Mouse (Mus musculus) limb, embryonic 11.5 days (tissue): ENCODE measurements around the gene Man1a2. TPM values are rescaled to one million over a fixed set of nuclear protein-coding genes. Genes with fewer than 3 reads are reported as not detected.

ENCODE experiments used
- ATAC-seq: fragments of 200-750 bp; cut with Nextera tagmentation; 2 replicates; pipeline ENCODE4 v1.8.0; 2017; ENCODE audit warnings: low read depth; ENCODE audit not compliant: insufficient number of reproducible peaks, low FRiP score, low TSS enrichment
- DNase-seq: peaks from one replicate; pipeline ENCODE4 v3.0.0-alpha.2; 2015; ENCODE audit warnings: low spot score
- H3K27ac ChIP-seq: fragments of 300-500 bp; sonication (generic); replicated peaks from 2 replicates; pipeline ENCODE4 v1.5.1; 2014; ENCODE audit warnings: low read depth, mild to moderate bottlenecking, low read length
- H3K27me3 ChIP-seq: fragments of 300-500 bp; sonication (generic); 2 replicates; pipeline ENCODE4 v1.6.1; 2014; ENCODE audit warnings: mild to moderate bottlenecking, low read length, mixed read lengths; ENCODE audit not compliant: control insufficient read depth, insufficient read depth
- H3K36me3 ChIP-seq: fragments of 300-500 bp; sonication (generic); 2 replicates; pipeline ENCODE4 v1.6.1; 2014; ENCODE audit warnings: mild to moderate bottlenecking, low read length, moderate library complexity, mixed read lengths; ENCODE audit not compliant: control insufficient read depth, insufficient read depth
- H3K4me1 ChIP-seq: fragments of 300-500 bp; sonication (generic); 2 replicates; pipeline ENCODE4 v1.6.1; 2014; ENCODE audit warnings: low read length, mixed read lengths; ENCODE audit not compliant: control insufficient read depth, insufficient read depth
- H3K4me2 ChIP-seq: fragments of 300-500 bp; sonication (generic); 2 replicates; pipeline ENCODE4 v1.6.1; 2014; ENCODE audit warnings: low read depth, mild to moderate bottlenecking, moderate library complexity; ENCODE audit not compliant: severe bottlenecking
- H3K4me3 ChIP-seq: fragments of 300-500 bp; sonication (generic); 2 replicates; pipeline ENCODE4 v1.5.1; 2014; ENCODE audit warnings: low read depth, low read length
- H3K9ac ChIP-seq: fragments of 300-500 bp; sonication (generic); 2 replicates; pipeline ENCODE4 v1.6.1; 2014; ENCODE audit warnings: mild to moderate bottlenecking, low read length
- H3K9me3 ChIP-seq: fragments of 300-500 bp; sonication (generic); 2 replicates; pipeline ENCODE4 v1.6.1; 2016; ENCODE audit warnings: low read length; ENCODE audit not compliant: control insufficient read depth
- WGBS: fragments of 180-500 bp; shearing (Covaris S2); extraction: QIAGEN DNeasy Blood & Tissue Kit; methylation state at CpG from one replicate; pipeline ENCODE4 v1.1.7; 2014; 5-methylcytosine and 5-hydroxymethylcytosine counted together
- polyA plus RNA-seq: library from polyadenylated mRNA; unstranded; fragments of >200 nt; fragmentation: Nextera tagmentation; extraction: Ambion mirVana; gene quantifications from 2 replicates; pipeline ENCODE4 v1.2.1, GENCODE M21; 2014

Man1a2 gene
- polyA plus RNA-seq, 1 experiment from 2014 or later: 84.3 TPM

DNA sequence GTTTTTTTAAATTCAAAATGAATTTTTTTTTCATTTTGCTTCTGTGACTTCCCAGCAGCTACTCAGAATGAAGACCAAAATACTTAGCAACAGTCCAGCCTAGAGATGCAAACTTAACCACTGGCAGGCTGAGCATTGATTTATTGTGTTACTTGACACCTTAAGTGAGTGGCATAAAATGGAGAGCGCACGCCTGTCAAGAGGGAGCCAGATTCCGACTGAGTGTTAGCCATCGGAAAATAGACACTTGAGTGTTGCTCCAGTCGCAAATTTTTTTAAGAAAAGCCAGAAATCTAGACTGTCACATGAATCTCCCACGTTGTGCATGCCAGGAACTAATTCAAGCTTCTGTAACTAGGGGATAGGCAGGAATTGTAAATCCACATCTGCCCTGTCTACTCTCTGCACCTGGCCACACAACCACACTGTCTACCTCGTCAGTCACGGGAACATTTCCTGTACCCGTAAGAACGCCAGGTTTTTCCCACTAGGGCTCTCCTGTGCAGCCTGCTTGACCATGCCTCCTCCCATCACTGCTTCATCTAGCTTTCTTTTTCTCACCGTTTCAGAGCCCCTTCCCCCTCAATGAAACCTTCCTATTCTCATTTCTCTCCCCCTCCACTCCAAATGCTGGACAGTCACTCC, 3.7 kb downstream of the Man1a2 start:
- no peaks in the 10 kb centered on the region for H3K9me3 ChIP-seq
- H3K27ac ChIP-seq: no peak overlapping the region
- H3K27me3 ChIP-seq: no peaks in the 10 kb centered on the region
- 1% methylated on average over 11 of the region's 11 CpGs for WGBS
- DNase-seq: peak; percentile 51
- H3K9ac ChIP-seq: no peak overlapping the region
- peaks cover 14% of the 10 kb centered on the region for H3K4me1 ChIP-seq
- H3K36me3 ChIP-seq: no peaks in the 10 kb centered on the region
- peak overlapping the region; percentile 44 for H3K4me2 ChIP-seq
- ATAC-seq: 0 out of 2 replicates have a peak, but pooled peaks have one; percentile 24
- H3K4me3 ChIP-seq: peak overlapping the region; percentile 21

DNA sequence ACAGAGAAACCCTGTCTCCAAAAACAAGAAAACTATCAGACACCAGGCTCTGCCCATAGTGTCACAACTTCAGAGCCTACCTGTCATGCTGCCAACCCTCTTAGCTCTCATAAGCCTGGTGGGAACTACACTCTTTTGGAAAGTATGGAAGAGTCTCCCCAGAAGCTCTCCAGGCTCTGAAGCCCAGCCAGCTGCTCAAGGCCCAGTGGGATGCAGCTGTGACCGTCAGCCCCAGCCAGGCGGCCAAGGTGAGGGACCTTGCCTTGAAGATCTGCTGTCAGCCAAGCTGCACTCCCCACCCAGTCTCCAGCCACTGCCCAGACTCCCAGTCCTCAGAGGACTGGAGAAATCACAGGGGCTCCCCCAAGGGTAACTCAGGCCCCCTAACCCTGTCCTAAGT, 5.1 kb downstream of the Man1a2 start:
- WGBS: 66% methylated on average over 2 of the region's 2 CpGs
- no peak overlapping the region for H3K4me2 ChIP-seq

DNA sequence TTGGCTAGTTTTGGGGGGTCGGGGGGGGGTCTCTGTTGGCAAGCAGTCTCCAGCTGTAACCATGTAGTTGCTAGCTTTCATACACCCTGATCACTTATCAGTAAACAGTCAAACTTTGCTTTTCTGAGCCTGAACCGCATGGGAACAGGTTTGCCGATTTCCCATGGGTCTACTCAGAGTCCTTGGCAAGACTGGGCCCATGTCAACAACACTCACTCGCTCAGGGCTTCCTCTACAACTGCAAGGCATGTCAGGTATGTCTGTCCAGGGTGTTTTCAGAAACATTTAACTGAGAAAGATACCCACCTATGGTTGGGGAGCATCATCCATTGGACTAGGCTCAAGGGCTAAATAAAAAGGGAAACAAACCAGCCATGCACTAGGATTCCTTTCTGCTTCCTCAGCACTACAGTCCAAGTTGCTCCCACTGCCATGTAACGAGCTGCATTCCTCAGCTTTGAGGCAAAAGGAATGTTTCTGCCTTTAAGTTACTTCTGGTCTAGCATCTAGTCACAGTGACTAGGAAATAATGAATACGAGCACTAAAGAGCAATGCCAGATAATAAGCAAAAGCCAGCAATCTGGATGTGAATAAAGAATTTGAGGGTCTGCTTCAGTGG, 6.2 kb downstream of the Man1a2 start:
- H3K27ac ChIP-seq: no peak overlapping the region
- no peak overlapping the region for H3K4me3 ChIP-seq
- no peaks in the 10 kb centered on the region for H3K27me3 ChIP-seq
- H3K36me3 ChIP-seq: no peaks in the 10 kb centered on the region
- no peak overlapping the region for H3K9ac ChIP-seq
- peaks cover 14% of the 10 kb centered on the region for H3K4me1 ChIP-seq
- H3K9me3 ChIP-seq: no peaks in the 10 kb centered on the region
- ATAC-seq: no peak
- H3K4me2 ChIP-seq: no peak overlapping the region
- no peak for DNase-seq
- WGBS: 77% methylated on average over 6 of the region's 6 CpGs

More for the DNA sequence above, 5.1 kb downstream of the Man1a2 start:
- no peaks in the 10 kb centered on the region for H3K27me3 ChIP-seq
- ATAC-seq (no peak), DNase-seq (no peak)
- no peak overlapping the region for H3K27ac ChIP-seq
- no peak overlapping the region for H3K4me3 ChIP-seq
- H3K9me3 ChIP-seq: no peaks in the 10 kb centered on the region
- no peak overlapping the region for H3K9ac ChIP-seq
- H3K4me1 ChIP-seq: peaks cover 14% of the 10 kb centered on the region
- H3K36me3 ChIP-seq: no peaks in the 10 kb centered on the region

DNA sequence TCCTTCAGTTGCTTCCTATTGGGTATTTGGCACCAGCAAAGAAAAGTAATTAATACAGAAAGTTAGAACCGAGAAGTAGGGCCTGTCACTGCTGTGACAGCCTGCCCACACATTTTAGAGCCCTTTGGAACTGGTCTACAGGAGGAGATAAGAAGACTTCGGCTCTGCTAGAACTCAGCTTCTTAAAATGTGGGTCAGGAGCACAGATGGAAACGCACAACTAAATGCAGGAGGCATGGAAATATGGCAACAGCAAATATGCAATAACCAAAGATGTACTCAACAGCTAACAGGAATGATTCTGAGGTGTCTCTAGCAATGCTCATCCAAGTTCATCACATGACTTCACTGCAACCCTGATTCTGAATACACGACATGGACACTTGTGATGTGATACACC, 10.2 kb downstream of the Man1a2 start:
- H3K4me1 ChIP-seq: no peaks in the 10 kb centered on the region
- no peak overlapping the region for H3K27ac ChIP-seq
- no peaks in the 10 kb centered on the region for H3K27me3 ChIP-seq
- DNase-seq: no peak
- 85% methylated on average over 4 of the region's 4 CpGs for WGBS
- H3K9me3 ChIP-seq: no peaks in the 10 kb centered on the region
- no peak overlapping the region for H3K4me2 ChIP-seq
- no peak overlapping the region for H3K4me3 ChIP-seq
- H3K9ac ChIP-seq: no peak overlapping the region
- no peak for ATAC-seq
- no peaks in the 10 kb centered on the region for H3K36me3 ChIP-seq

DNA sequence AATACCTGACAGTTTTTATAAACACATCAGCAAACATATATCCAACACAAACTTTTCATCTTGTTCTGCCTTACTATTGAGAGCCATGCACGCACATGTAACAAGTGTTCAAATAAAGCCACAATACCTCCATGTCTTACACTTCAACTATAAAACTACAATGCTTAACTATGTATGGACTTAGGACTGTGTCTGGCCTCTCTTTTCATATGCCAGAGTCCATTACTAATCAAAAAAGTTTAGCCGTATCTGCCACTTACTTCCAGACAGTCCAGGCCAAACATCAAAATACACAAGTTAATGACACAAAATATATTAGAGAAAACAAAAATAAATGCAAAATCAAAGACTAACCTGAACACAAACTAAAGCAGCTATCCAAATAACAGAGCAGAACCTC, 14.9 kb downstream of the Man1a2 start:
- Histone ChIP-seq H3K36me3 (0 out of 2 replicates have a peak, but pooled peaks cover 2% of the 10 kb centered on the region), H3K4me2 (no peak overlapping the region), H3K9me3 (no peaks in the 10 kb centered on the region), H3K9ac (no peak overlapping the region), H3K27ac (no peak overlapping the region), H3K4me3 (no peak overlapping the region), H3K4me1 (no peaks in the 10 kb centered on the region), H3K27me3 (no peaks in the 10 kb centered on the region)
- ATAC-seq (no peak), DNase-seq (no peak)
- 92% methylated on average over 2 of the region's 2 CpGs for WGBS

DNA sequence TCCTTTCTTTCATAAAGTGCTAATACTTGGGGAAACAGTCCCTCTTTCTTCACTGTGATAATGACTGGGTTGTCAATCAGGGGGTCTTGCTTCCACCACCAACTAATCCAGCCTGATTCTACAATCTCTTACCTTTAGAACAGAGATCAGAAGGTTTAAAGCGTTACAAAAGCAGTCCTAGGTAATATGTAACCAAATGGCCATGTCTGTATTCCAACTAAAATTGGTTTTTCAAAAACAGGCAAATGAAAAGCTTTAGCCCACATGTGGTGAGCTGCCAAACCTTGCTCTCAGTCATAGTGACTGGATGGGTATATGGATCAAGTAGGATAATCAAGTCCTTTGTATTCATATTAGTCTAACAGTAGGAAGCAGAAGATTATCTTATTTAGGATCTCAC, 32.0 kb downstream of the Man1a2 start:
- no peak for ATAC-seq
- WGBS: 91% methylated on average over 1 of the region's 1 CpGs

DNA sequence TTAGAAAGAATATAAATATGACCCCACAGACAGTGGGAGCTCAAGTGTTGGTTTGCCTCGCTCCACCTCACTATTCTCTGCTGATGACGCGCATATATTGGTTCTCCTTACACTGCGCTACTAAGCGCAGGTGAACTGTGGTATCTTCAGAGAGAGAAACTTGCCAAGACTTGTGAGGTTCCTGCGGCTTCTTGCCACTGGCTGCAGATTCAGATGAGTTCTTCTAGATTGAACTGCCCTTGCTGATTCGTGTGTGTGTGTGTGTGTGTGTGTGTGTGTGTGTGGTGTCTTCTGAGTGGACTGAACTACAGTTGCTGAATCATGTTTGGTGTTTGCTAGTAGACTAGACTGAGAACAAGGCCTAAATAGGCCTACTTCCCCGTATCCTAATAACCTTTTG, 43.7 kb downstream of the Man1a2 start:
- no peak overlapping the region for H3K4me3 ChIP-seq
- H3K4me1 ChIP-seq: no peaks in the 10 kb centered on the region
- H3K4me2 ChIP-seq: no peak overlapping the region
- WGBS: 88% methylated on average over 8 of the region's 8 CpGs
- DNase-seq (no peak), ATAC-seq (no peak)
- H3K9me3 ChIP-seq: no peaks in the 10 kb centered on the region
- peaks cover 2% of the 10 kb centered on the region; the same call in 1 of the 2 replicates for H3K36me3 ChIP-seq
- H3K9ac ChIP-seq: no peak overlapping the region
- H3K27me3 ChIP-seq: no peaks in the 10 kb centered on the region
- H3K27ac ChIP-seq: no peak overlapping the region

More for the DNA sequence above, 32.0 kb downstream of the Man1a2 start:
- H3K36me3 ChIP-seq: no peaks in the 10 kb centered on the region
- H3K27ac ChIP-seq: no peak overlapping the region
- no peak for DNase-seq
- no peaks in the 10 kb centered on the region for H3K4me1 ChIP-seq
- H3K4me2 ChIP-seq: no peak overlapping the region
- no peak overlapping the region for H3K4me3 ChIP-seq
- H3K9ac ChIP-seq: no peak overlapping the region
- no peaks in the 10 kb centered on the region for H3K9me3 ChIP-seq
- H3K27me3 ChIP-seq: no peaks in the 10 kb centered on the region

DNA sequence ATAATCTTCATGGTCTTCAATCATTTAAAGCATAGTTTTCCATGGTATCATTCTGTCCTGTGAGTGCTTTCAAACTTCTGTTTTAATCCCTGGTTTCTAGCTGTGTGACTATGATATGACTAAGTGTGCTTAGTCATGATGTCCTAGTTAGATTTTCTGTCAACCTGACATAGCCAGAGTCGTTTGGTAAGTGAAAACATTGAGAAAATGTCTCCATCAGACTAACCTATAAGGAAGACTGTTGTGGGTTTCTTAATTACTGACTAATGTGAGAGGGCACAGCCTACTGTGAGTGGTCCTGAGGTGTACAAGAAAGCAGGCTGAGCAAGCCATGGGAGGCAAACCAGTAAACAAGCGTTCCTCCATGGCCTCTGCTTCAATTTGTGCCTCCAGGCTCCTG, 49.0 kb downstream of the Man1a2 start:
- no peaks in the 10 kb centered on the region for H3K4me1 ChIP-seq
- no peaks in the 10 kb centered on the region for H3K9me3 ChIP-seq
- no peak for DNase-seq
- no peak for ATAC-seq
- WGBS: 68% methylated on average over 2 of the region's 2 CpGs
- H3K36me3 ChIP-seq: peaks cover 2% of the 10 kb centered on the region; the same call in 1 of the 2 replicates
- H3K27me3 ChIP-seq: no peaks in the 10 kb centered on the region
- no peak overlapping the region for H3K9ac ChIP-seq
- no peak overlapping the region for H3K4me3 ChIP-seq
- H3K27ac ChIP-seq: no peak overlapping the region
- no peak overlapping the region for H3K4me2 ChIP-seq
